Mouse (Mus musculus) forebrain, embryonic 14.5 days (tissue): ENCODE results near the gene Rps6ka5. TPM values are rescaled to one million over a fixed set of nuclear protein-coding genes. Genes with fewer than 3 reads are reported as not detected.

Experiments used
- ATAC-seq: fragments of 200-750 bp; cut with Nextera tagmentation; 2 replicates; pipeline ENCODE4 v1.8.0; 2017; ENCODE audit warnings: mild to moderate bottlenecking, moderate library complexity
- DNase-seq: peaks from one replicate; pipeline ENCODE4 v3.0.0-alpha.2; 2015; ENCODE audit warnings: low spot score
- H3K27ac ChIP-seq: fragments of 300-500 bp; sonication (generic); 2 replicates; pipeline ENCODE4 v1.5.1; 2014; ENCODE audit warnings: low read depth, mild to moderate bottlenecking, control low read depth, low read length, moderate library complexity
- H3K27me3 ChIP-seq: fragments of 300-500 bp; sonication (generic); replicated peaks from 2 replicates; pipeline ENCODE4 v1.6.1; 2014; ENCODE audit warnings: low read length, control low read depth, mixed read lengths; ENCODE audit not compliant: control insufficient read depth, insufficient read depth
- H3K36me3 ChIP-seq: fragments of 300-500 bp; sonication (generic); 2 replicates; pipeline ENCODE4 v1.6.1; 2014; ENCODE audit warnings: low read length, control low read depth; ENCODE audit not compliant: control insufficient read depth, insufficient read depth
- H3K4me1 ChIP-seq: fragments of 300-500 bp; sonication (generic); 2 replicates; pipeline ENCODE4 v1.6.1; 2014; ENCODE audit warnings: antibody characterized with exemption, low read length, control low read depth; ENCODE audit not compliant: control insufficient read depth, insufficient read depth
- H3K4me2 ChIP-seq: fragments of 300-500 bp; sonication (generic); 2 replicates; pipeline ENCODE4 v1.6.1; 2014; ENCODE audit warnings: mild to moderate bottlenecking, control low read depth, low read length
- H3K4me3 ChIP-seq: fragments of 300-500 bp; sonication (generic); 2 replicates; pipeline ENCODE4 v1.5.1; 2014; ENCODE audit warnings: low read depth, low read length, control low read depth
- H3K9ac ChIP-seq: fragments of 300-500 bp; sonication (generic); 2 replicates; pipeline ENCODE4 v1.6.1; 2014; ENCODE audit warnings: mild to moderate bottlenecking, low read length, control low read depth, moderate library complexity
- H3K9me3 ChIP-seq: fragments of 300-500 bp; sonication (generic); replicated peaks from 2 replicates; pipeline ENCODE4 v1.6.1; 2016; ENCODE audit warnings: low read length, control low read depth, mixed read lengths; ENCODE audit not compliant: control insufficient read depth
- WGBS: fragments of 180-500 bp; shearing (Covaris S2); extraction: QIAGEN DNeasy Blood & Tissue Kit; methylation state at CpG from one replicate; pipeline ENCODE4 v1.1.7; 2014; 5-methylcytosine and 5-hydroxymethylcytosine counted together
- polyA plus RNA-seq: library from polyadenylated mRNA; unstranded; fragments of >200 nt; fragmentation: Nextera tagmentation; extraction: Ambion mirVana; gene quantifications from 2 replicates; pipeline ENCODE4 v1.2.1, GENCODE M21; 2014

Gene Rps6ka5
- polyA plus RNA-seq, 1 experiment from 2014 or later, result 10.3 TPM

DNA sequence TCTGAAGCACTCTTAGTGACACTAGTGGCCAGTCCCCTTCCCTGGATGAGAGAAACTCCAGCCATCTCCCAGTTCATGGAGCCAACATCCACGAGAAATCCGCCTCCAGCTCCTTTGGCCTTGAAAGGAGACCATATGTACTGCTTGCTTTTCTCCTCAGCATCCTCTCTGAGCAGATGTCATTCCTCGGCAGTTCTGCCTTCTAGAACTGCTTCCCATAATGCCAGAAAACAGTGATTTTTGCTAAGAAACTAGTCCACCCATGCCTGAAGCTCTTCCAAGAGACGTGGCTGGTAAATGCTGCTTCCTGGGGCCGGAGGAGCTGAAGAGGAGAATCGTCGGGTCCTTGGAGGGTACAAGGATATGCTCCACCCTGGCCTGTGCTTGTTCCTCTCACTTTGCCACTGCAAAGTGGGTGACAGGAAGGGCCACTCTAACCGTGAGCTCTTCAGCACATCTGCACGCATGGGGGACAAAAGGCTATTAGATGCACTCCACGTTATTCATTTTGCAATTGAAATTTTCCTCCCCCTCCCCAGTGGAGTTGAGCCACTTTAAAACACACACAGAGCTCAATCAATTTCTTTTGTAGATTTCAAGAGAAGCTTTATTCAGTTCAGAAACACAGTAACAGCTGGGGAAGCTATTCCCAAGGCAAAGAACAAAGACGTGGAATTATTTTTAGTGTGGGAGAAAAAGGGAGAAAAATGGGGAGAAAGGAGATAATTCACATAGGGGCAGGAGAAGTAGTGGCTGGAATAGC, 36.1 kb upstream of the Rps6ka5 start:
- H3K4me3 ChIP-seq, result no peak overlapping the region
- no peaks in the 10 kb centered on the region for H3K4me1 ChIP-seq
- no peaks in the 10 kb centered on the region for H3K36me3 ChIP-seq
- H3K9me3 ChIP-seq, result no peaks in the 10 kb centered on the region
- no peak overlapping the region for H3K4me2 ChIP-seq
- ATAC-seq (peak; percentile 70), DNase-seq (peak; percentile 54)
- H3K27me3 ChIP-seq, result no peaks in the 10 kb centered on the region
- H3K27ac ChIP-seq, result peak overlapping the region; percentile 73; the same call in 1 of the 2 replicates
- H3K9ac ChIP-seq, result no peak overlapping the region
- WGBS, result 48% methylated on average over 11 of the region's 11 CpGs

- DNase-seq, result peak; percentile 37
- WGBS, result 28% methylated on average over 4 of the region's 4 CpGs
- Histone ChIP-seq H3K9me3 (no peaks in the 10 kb centered on the region), H3K9ac (no peak overlapping the region), H3K4me3 (no peak overlapping the region), H3K4me1 (no peaks in the 10 kb centered on the region), H3K27me3 (no peaks in the 10 kb centered on the region), H3K36me3 (no peaks in the 10 kb centered on the region), H3K27ac (no peak overlapping the region), H3K4me2 (no peak overlapping the region)
- no peak for ATAC-seq
These were observed 30.6 kb upstream of the Rps6ka5 start for GRCm38 (mm10) chr12:100757427-100757826.

GRCm38 (mm10) chr12:100753716-100754115, 26.9 kb upstream of the Rps6ka5 start:
- Histone ChIP-seq H3K9me3 (no peaks in the 10 kb centered on the region), H3K27ac (no peak overlapping the region), H3K4me3 (no peak overlapping the region), H3K4me1 (no peaks in the 10 kb centered on the region), H3K9ac (no peak overlapping the region), H3K36me3 (no peaks in the 10 kb centered on the region), H3K27me3 (no peaks in the 10 kb centered on the region), H3K4me2 (no peak overlapping the region)
- 50% methylated on average over 1 of the region's 1 CpGs for WGBS
- DNase-seq (no peak), ATAC-seq (no peak)

GRCm38 (mm10) chr12:100752977-100753376, 26.2 kb upstream of the Rps6ka5 start:
- no peak for DNase-seq
- H3K4me1 ChIP-seq, result no peaks in the 10 kb centered on the region
- no peak overlapping the region for H3K9ac ChIP-seq
- no peaks in the 10 kb centered on the region for H3K27me3 ChIP-seq
- 74% methylated on average over 1 of the region's 1 CpGs for WGBS
- no peak for ATAC-seq
- no peak overlapping the region for H3K4me3 ChIP-seq
- no peaks in the 10 kb centered on the region for H3K9me3 ChIP-seq
- H3K4me2 ChIP-seq, result no peak overlapping the region
- H3K36me3 ChIP-seq, result no peaks in the 10 kb centered on the region
- no peak overlapping the region for H3K27ac ChIP-seq

DNA sequence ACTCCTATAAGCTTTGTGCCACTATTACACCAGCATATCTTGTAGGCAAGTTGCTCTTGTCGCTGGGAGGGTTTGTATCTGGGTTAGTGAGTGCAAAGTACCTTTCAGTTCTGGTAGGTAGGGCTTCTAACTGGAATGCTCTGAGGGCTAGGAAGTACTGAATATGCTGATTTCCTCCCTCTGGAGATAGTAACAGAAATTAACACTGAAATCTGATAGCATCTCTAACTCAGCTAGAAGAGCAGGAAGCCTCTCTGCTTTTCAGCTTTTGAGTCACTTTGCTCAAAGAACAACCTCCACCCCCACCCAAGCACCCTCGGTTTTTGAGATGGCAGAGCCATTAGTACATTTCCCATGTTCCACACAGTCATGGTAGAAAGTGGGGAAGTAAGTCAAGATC, 15.7 kb upstream of the Rps6ka5 start:
- Histone ChIP-seq H3K4me3 (no peak overlapping the region), H3K9me3 (no peaks in the 10 kb centered on the region), H3K4me2 (no peak overlapping the region), H3K27me3 (no peaks in the 10 kb centered on the region), H3K36me3 (no peaks in the 10 kb centered on the region), H3K27ac (no peak overlapping the region), H3K4me1 (no peaks in the 10 kb centered on the region), H3K9ac (no peak overlapping the region)
- WGBS, result 76% methylated on average over 2 of the region's 2 CpGs
- no peak for ATAC-seq
- no peak for DNase-seq

DNA sequence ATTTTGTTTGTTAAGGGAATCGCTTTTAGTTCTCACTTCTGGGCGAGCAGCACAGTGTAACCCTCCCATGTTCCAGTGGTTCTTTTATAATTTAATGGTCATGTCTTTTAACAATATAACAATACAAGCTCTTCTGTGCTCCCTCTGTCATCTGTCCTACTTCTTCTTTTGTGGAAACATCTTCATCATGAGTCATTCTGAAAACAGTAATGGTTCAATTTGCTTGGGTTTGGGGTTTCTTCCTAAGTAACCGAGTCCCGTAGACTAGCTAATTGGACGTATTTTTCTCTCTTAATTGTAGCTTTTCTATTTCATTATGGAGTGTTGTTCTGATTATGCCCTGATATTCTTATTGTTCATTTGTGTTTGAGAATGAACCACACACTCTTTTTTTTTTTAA, 13.5 kb upstream of the Rps6ka5 start:
- no peaks in the 10 kb centered on the region for H3K36me3 ChIP-seq
- ATAC-seq (no peak), DNase-seq (no peak)
- H3K27me3 ChIP-seq, result no peaks in the 10 kb centered on the region
- H3K4me1 ChIP-seq, result no peaks in the 10 kb centered on the region
- no peak overlapping the region for H3K4me3 ChIP-seq
- 80% methylated on average over 5 of the region's 5 CpGs for WGBS
- H3K9me3 ChIP-seq, result no peaks in the 10 kb centered on the region
- H3K9ac ChIP-seq, result no peak overlapping the region
- no peak overlapping the region for H3K4me2 ChIP-seq
- H3K27ac ChIP-seq, result no peak overlapping the region

GRCm38 (mm10) chr12:100739011-100739570, 12.3 kb upstream of the Rps6ka5 start:
- Histone ChIP-seq H3K4me1 (0 out of 2 replicates have a peak, but pooled peaks cover 3% of the 10 kb centered on the region), H3K9ac (no peak overlapping the region), H3K4me3 (no peak overlapping the region), H3K27me3 (no peaks in the 10 kb centered on the region), H3K4me2 (no peak overlapping the region), H3K27ac (peak overlapping the region; percentile 15; the same call in 1 of the 2 replicates), H3K9me3 (no peaks in the 10 kb centered on the region), H3K36me3 (no peaks in the 10 kb centered on the region)
- DNase-seq, result no peak
- ATAC-seq, result no peak
- 50% methylated on average over 4 of the region's 4 CpGs for WGBS

DNA sequence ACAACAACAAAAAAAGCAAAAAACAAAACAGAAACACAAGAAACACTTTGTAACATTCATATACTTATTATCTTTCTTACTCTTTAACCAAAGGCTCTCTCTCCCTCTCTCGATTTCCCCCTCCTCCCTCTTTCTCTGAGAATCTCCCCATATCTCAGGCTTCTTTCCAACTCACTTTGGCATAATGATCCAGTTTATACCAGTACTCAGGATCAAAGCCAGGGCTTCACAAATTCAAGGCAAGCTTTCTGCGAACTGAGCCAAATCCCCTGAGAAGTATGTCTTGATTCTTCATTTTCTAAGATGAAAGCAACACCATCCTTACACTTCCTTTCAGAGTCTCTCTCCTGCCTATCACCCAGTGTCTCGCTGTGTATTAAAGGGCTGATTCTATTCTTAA, 11.7 kb upstream of the Rps6ka5 start:
- H3K9me3 ChIP-seq, result no peaks in the 10 kb centered on the region
- peak overlapping the region; percentile 15; the same call in 1 of the 2 replicates for H3K27ac ChIP-seq
- 13% methylated on average over 3 of the region's 3 CpGs for WGBS
- H3K4me3 ChIP-seq, result no peak overlapping the region
- ATAC-seq (peak; percentile 67; the same call in 1 of the 2 replicates), DNase-seq (peak; percentile 87)
- H3K4me1 ChIP-seq, result 0 out of 2 replicates have a peak, but pooled peaks cover 3% of the 10 kb centered on the region
- H3K9ac ChIP-seq, result no peak overlapping the region
- H3K27me3 ChIP-seq, result no peaks in the 10 kb centered on the region
- H3K4me2 ChIP-seq, result no peak overlapping the region
- H3K36me3 ChIP-seq, result no peaks in the 10 kb centered on the region

GRCm38 (mm10) chr12:100735581-100735980, 8.8 kb upstream of the Rps6ka5 start:
- ATAC-seq (no peak), DNase-seq (no peak)
- Histone ChIP-seq H3K27me3 (no peaks in the 10 kb centered on the region), H3K4me1 (0 out of 2 replicates have a peak, but pooled peaks cover 3% of the 10 kb centered on the region), H3K27ac (no peak overlapping the region), H3K36me3 (no peaks in the 10 kb centered on the region), H3K4me3 (no peak overlapping the region), H3K4me2 (no peak overlapping the region), H3K9ac (no peak overlapping the region), H3K9me3 (no peaks in the 10 kb centered on the region)
- 83% methylated on average over 2 of the region's 2 CpGs for WGBS
